Mouse (Mus musculus): ENCODE measurements around the gene Selenom.

GRCm38 (mm10) chr11:3549791-3550190 is 35.3 kb downstream of the Selenom start:
- TF ChIP-seq CHD2 (IDR thresholded peaks at IDR 0.05; ENCODE audit: low read depth, low read length) (no peak), HCFC1 (IDR thresholded peaks at IDR 0.05; ENCODE audit: borderline replicate concordance, insufficient read depth, low read length) (no peak)
